Mouse (Mus musculus): ENCODE measurements around the gene Gabbr1. TPM values are rescaled to one million over a fixed set of nuclear protein-coding genes. Genes with fewer than 3 reads are reported as not detected.

Gabbr1 gene
- total RNA-seq, 1 experiment from 2014 or later = 46.0 TPM

GRCm38 (mm10) chr17:37078193-37078592 is 32.4 kb downstream of the Gabbr1 start:
- no peak for DNase-seq

- DNase-seq = no peak
Measured at GRCm38 (mm10) chr17:37078990-37079389, 33.2 kb downstream of the Gabbr1 start.

GRCm38 (mm10) chr17:37080119-37080518 is 34.4 kb downstream of the Gabbr1 start:
- no peak for DNase-seq

- DNase-seq = no peak
Measured at GRCm38 (mm10) chr17:37081659-37082058, 35.9 kb downstream of the Gabbr1 start.

- DNase-seq = peak; percentile 47
Measured at GRCm38 (mm10) chr17:37083327-37083726, 37.6 kb downstream of the Gabbr1 start.

GRCm38 (mm10) chr17:37084632-37085031 is 38.9 kb downstream of the Gabbr1 start:
- no peak for DNase-seq

GRCm38 (mm10) chr17:37085545-37085944 is 39.8 kb downstream of the Gabbr1 start:
- no peak for DNase-seq

- no peak for DNase-seq
Measured at GRCm38 (mm10) chr17:37088399-37088798, 42.6 kb downstream of the Gabbr1 start, which contains the start of gene Olfr90. Olfr90 (minus strand) TSS chr17:37088499.

GRCm38 (mm10) chr17:37092198-37092597 is 46.4 kb downstream of the Gabbr1 start:
- no peak for DNase-seq

GRCm38 (mm10) chr17:37093289-37093688 is 47.5 kb downstream of the Gabbr1 start:
- DNase-seq = no peak

- DNase-seq = no peak
Measured at GRCm38 (mm10) chr17:37098178-37098577, 52.4 kb downstream of the Gabbr1 start, which contains the start of gene Olfr91. Olfr91 (minus strand) TSS chr17:37098278.

GRCm38 (mm10) chr17:37119988-37120387 is 74.2 kb downstream of the Gabbr1 start, which contains the start of gene Olfr92:
Olfr92 (minus strand) TSS chr17:37120088.
- DNase-seq = no peak

Other genes with a start within 250 kb of the Gabbr1 start
- gene H2-M10.6, start 233.8 kb upstream of the Gabbr1 start, total RNA-seq (2021) = not detected in 2 replicates
- 69.2 and 77.1 TPM in 2 replicates for gene Trim26, start 208.8 kb upstream of the Gabbr1 start, total RNA-seq (2021)
- gene Trim15, start 178.8 kb upstream of the Gabbr1 start, total RNA-seq (2021) = not detected in 2 replicates
- 0.27 and 0.67 TPM in 2 replicates for gene Trim10, start 176.4 kb upstream of the Gabbr1 start, total RNA-seq (2021)
- 0.61 TPM in 1 of 2 replicates, not detected in the other for gene Trim40, start 155.8 kb upstream of the Gabbr1 start, total RNA-seq (2021)
- not detected in 2 replicates for gene Trim31, start 147.8 kb upstream of the Gabbr1 start, total RNA-seq (2021)
- gene Rnf39, start 103.0 kb upstream of the Gabbr1 start, total RNA-seq (2021) = 0.85 TPM in 1 of 2 replicates, not detected in the other
- 78.7 and 85.4 TPM in 2 replicates for gene Ppp1r11, start 94.2 kb upstream of the Gabbr1 start, total RNA-seq (2021)
- gene Znrd1, start 87.4 kb upstream of the Gabbr1 start, total RNA-seq (2021) = 33.8 and 41.3 TPM in 2 replicates
- gene Znrd1as, start 87.4 kb upstream of the Gabbr1 start, total RNA-seq (2021) = 16.5 and 21.2 TPM in 2 replicates
- gene 2410137M14Rik, start 64.7 kb upstream of the Gabbr1 start, total RNA-seq (2021) = not detected in 2 replicates
- gene H2-M5, start 56.4 kb upstream of the Gabbr1 start, total RNA-seq (2021) = not detected in 2 replicates
- 2.5 and 3.8 TPM in 2 replicates for gene Zfp57, start 44.8 kb upstream of the Gabbr1 start, total RNA-seq (2021)
- gene Mog, start 22.6 kb upstream of the Gabbr1 start, total RNA-seq (2021) = not detected in 2 replicates
- gene Olfr90, start 42.5 kb downstream of the Gabbr1 start, total RNA-seq (2021) = not detected in 2 replicates
- gene Olfr91, start 52.3 kb downstream of the Gabbr1 start, total RNA-seq (2021) = not detected in 2 replicates
- not detected in 2 replicates for gene Olfr92, start 74.1 kb downstream of the Gabbr1 start, total RNA-seq (2021)
- not detected in 2 replicates for gene Olfr93, start 115.5 kb downstream of the Gabbr1 start, total RNA-seq (2021)
- gene Ubd, start 147.9 kb downstream of the Gabbr1 start, total RNA-seq (2021) = not detected in 2 replicates
- not detected in 2 replicates for gene Olfr94, start 155.0 kb downstream of the Gabbr1 start, total RNA-seq (2021)
- gene Olfr95, start 167.2 kb downstream of the Gabbr1 start, total RNA-seq (2021) = not detected in 2 replicates
- gene Olfr96, start 174.2 kb downstream of the Gabbr1 start, total RNA-seq (2021) = not detected in 2 replicates
- gene Olfr97, start 191.4 kb downstream of the Gabbr1 start, total RNA-seq (2021) = not detected in 2 replicates
- not detected in 2 replicates for gene Olfr98, start 217.8 kb downstream of the Gabbr1 start, total RNA-seq (2021)
- gene H2-M3, start 224.3 kb downstream of the Gabbr1 start, total RNA-seq (2021) = 2.6 and 5.4 TPM in 2 replicates
- not detected in 2 replicates for gene Olfr99, start 237.5 kb downstream of the Gabbr1 start, total RNA-seq (2021)